Mouse (Mus musculus): Measurements from ENCODE around the gene Zfp14.

DNA sequence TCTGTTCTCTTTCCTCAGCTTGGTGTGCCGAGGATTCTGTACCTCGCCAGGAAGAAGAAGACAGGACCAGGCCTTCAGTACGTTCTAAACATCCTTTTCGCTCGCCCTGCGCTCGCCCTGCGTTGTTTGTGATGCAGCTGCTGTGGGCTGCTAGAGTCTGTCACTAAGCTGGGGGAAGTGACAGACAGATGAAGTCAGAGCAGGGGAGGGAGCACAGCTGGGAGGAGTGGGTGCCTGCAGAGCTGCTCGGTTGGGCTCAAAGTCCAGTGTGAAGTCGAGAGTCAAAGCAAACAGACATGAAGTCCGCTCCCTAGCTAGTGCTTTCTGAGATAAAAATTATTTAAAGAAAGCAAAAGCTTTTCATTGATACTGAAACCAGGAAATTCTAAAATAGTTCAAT, 62.1 kb downstream of the Zfp14 start:
- TF ChIP-seq MAFK (IDR thresholded peaks at IDR 0.05; ENCODE audit: insufficient read depth, low read depth, low read length) (no peak), ZNF384 (IDR thresholded peaks at IDR 0.05; ENCODE audit: low read depth, low read length) (no peak)

Data from ES-E14 (cell line).